Comparison of ENCODE assay signal across 15 mouse cellular contexts in the genomic region with DNA sequence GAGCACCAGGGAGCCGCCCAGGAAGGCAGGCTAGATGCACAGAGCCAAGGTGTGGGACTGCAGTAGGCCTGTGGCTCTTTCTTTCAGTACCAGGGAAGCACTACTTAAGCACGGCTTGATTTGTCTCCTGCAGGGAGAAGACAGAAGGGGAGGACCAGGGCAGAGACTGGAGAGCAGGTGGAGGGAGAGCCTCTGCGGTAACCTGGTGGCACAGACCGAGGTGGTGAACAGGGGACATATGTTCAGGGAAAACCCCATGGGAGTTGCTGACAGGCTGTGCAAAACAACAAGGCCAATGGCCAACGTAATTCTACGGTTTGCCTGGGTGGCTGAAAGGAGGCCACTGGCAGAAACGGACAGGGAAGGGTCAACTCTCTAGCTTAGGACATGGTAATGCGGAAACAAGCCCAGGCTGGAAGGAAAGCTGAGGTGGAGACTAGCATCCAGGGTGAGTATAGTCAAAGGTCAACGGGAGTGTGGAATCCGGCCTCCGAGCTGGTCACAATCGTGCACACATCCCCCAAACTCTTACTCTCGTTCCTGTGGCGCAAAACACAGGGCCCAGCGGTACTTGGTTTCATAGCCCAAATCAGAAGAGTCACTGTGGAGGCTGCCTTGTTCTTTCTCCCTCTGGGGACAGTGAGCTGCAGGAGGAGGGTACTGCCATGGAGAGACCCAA. TPM values are rescaled to one million over a fixed set of nuclear protein-coding genes. Genes with fewer than 3 reads are reported as not detected.
DNase-seq lines count a peak whose midpoint lies in the region; ATAC-seq and TF ChIP-seq lines count a peak whose summit lies in the region.
"Had no signal": no experiment of that assay in that cellular context is flagged by ENCODE, and none has a peak within 500 bp of the region (broad histone marks: within the 10 kb centered on the region; RNA-seq: fewer than 3 reads in every experiment).

No protein-coding gene starts in this region.

- no peak overlapping the region for H3K9ac ChIP-seq in liver, embryonic 13.5 days

- WGBS in liver, embryonic 13.5 days (ENCODE audit: insufficient replicate concordance): 68% methylated on average over 15 of the region's 15 CpGs

- H3K9me3 ChIP-seq in liver, embryonic 13.5 days (replicated peaks): no peaks in the 10 kb centered on the region

- DNase-seq in gastrocnemius, adult 2 months: no peak
- DNase-seq in gastrocnemius, postnatal 4 days (ENCODE audit: low spot score in 2 of 2): no peak
- peak; percentile 65 for DNase-seq in adipocyte (ENCODE audit: low spot score)
- peak; percentile 79 for DNase-seq in cerebellum, adult 9-11 months
- DNase-seq in liver, embryonic 13.5 days: no peak
- DNase-seq in thymus, postnatal 4 days: no peak
- DNase-seq in layer of hippocampus, adult 8-10 months (ENCODE audit: low spot score in 2 of 2): no peak
- DNase-seq: adrenal gland, postnatal 36 days; heart, postnatal 14 days; kidney, adult 9 months had no signal

- no peak overlapping the region for H3K4me2 ChIP-seq in liver, embryonic 13.5 days

- H3K27ac ChIP-seq in gastrocnemius, adult 2 months: peak overlapping the region; percentile 16; the same call in 1 of the 2 replicates
- peak overlapping the region; percentile 50; the same call in 1 of the 2 replicates for H3K27ac ChIP-seq in liver, embryonic 13.5 days

- no peak for TF ChIP-seq CTCF in gastrocnemius, adult 2 months (IDR thresholded peaks at IDR 0.05)

- ATAC-seq in liver, embryonic 13.5 days (ENCODE audit: low read depth): no peak
- ATAC-seq in erythroid progenitor cell, adult 5-6 weeks (replicated peaks; ENCODE audit: low FRiP score, poor library complexity, severe bottlenecking): no peak

- peaks cover 7% of the 10 kb centered on the region for H3K4me1 ChIP-seq in liver, embryonic 13.5 days (replicated peaks)

- H3K27me3 ChIP-seq in liver, embryonic 13.5 days: no peaks in the 10 kb centered on the region

- 0 out of 2 replicates have a peak, but pooled peaks cover 3% of the 10 kb centered on the region for H3K36me3 ChIP-seq in liver, embryonic 13.5 days

- intact Hi-C loops in gastrocnemius, adult 2 months (cut with DNase I): loop anchor here (5.0 kb wide), 1 partner anchor 82 kb away; a partner anchor contains a TSS

- no peak overlapping the region for H3K4me3 ChIP-seq in gastrocnemius, adult 2 months
- no peak overlapping the region for H3K4me3 ChIP-seq in liver, embryonic 13.5 days (replicated peaks)

RNA-seq across cellular contexts. Expression of a gene that starts 20.7 kb away (rescaled TPM):
- 1 to 10 TPM; 3.5 to 8.5 TPM for total RNA-seq in gastrocnemius, adult 2 months (2021)
- total RNA-seq in gastrocnemius, postnatal 4 days (2021): 10 to 100 TPM; 70.2 to 71.1 TPM
- 20.9 and 23.5 TPM in 2 replicates for polyA plus RNA-seq in liver, embryonic 13.5 days (2015; fragmentation: Nextera tagmentation; extraction: Ambion mirVana)
- total RNA-seq in layer of hippocampus, adult 8-10 months (2022): 10 to 100 TPM in 3 of 4 experiments, 1 to 10 TPM in 1; 7.7 to 23.1 (median 16.0) TPM
- 2.9 and 10.8 TPM in 2 replicates for total RNA-seq in erythroid progenitor cell, adult 5-6 weeks (2015; ENCODE audit: low replicate concordance)
- total RNA-seq in erythroid progenitor cell, adult 5-6 weeks (2017; ENCODE audit: low replicate concordance): 6.0 TPM in 1 of 2 replicates, not detected in the other

RNA-seq across cellular contexts. Expression of a gene that starts 35.7 kb away (rescaled TPM):
- 1 to 10 TPM; 3.9 to 5.7 TPM for total RNA-seq in gastrocnemius, adult 2 months (2021)
- 10 to 100 TPM in 1 of 2 experiments, 1 to 10 TPM in 1; 9.9 to 10.5 TPM for total RNA-seq in gastrocnemius, postnatal 4 days (2021)
- 0.40 and 0.56 TPM in 2 replicates for polyA plus RNA-seq in liver, embryonic 13.5 days (2015; fragmentation: Nextera tagmentation; extraction: Ambion mirVana)
- 10 to 100 TPM; 59.8 to 75.9 (median 66.7) TPM for total RNA-seq in layer of hippocampus, adult 8-10 months (2022)
- 0.36 TPM in 1 of 2 replicates, not detected in the other for total RNA-seq in erythroid progenitor cell, adult 5-6 weeks (2015; ENCODE audit: low replicate concordance)
- total RNA-seq in erythroid progenitor cell, adult 5-6 weeks (2017; ENCODE audit: low replicate concordance): under 0.01 and 1.0 TPM in 2 replicates

RNA-seq across cellular contexts. Expression of a gene that starts 37.9 kb away (rescaled TPM):
- not detected for total RNA-seq in gastrocnemius, adult 2 months (2021)
- not detected for total RNA-seq in gastrocnemius, postnatal 4 days (2021)
- polyA plus RNA-seq in liver, embryonic 13.5 days (2015; fragmentation: Nextera tagmentation; extraction: Ambion mirVana): not detected in 2 replicates
- total RNA-seq in layer of hippocampus, adult 8-10 months (2022): not detected
- total RNA-seq in erythroid progenitor cell, adult 5-6 weeks (2015; ENCODE audit: low replicate concordance): not detected in 2 replicates
- not detected in 2 replicates for total RNA-seq in erythroid progenitor cell, adult 5-6 weeks (2017; ENCODE audit: low replicate concordance)
- total RNA-seq: heart, postnatal 14 days; left cerebral cortex, adult 8-10 months had no signal
- polyA plus RNA-seq: forebrain, embryonic 11.5 days; lung, embryonic 16.5 days had no signal

RNA-seq across cellular contexts. Expression of a gene that starts 38.5 kb away (rescaled TPM):
- not detected for total RNA-seq in gastrocnemius, adult 2 months (2021)
- total RNA-seq in gastrocnemius, postnatal 4 days (2021): not detected
- polyA plus RNA-seq in liver, embryonic 13.5 days (2015; fragmentation: Nextera tagmentation; extraction: Ambion mirVana): not detected in 2 replicates
- total RNA-seq in layer of hippocampus, adult 8-10 months (2022): not detected
- not detected in 2 replicates for total RNA-seq in erythroid progenitor cell, adult 5-6 weeks (2015; ENCODE audit: low replicate concordance)
- not detected in 2 replicates for total RNA-seq in erythroid progenitor cell, adult 5-6 weeks (2017; ENCODE audit: low replicate concordance)
- total RNA-seq: adrenal gland, postnatal 36 days; heart, postnatal 14 days; left cerebral cortex, adult 8-10 months had no signal
- polyA plus RNA-seq: forebrain, embryonic 11.5 days; gonadal fat pad, adult 2 months; lung, embryonic 16.5 days had no signal

RNA-seq across cellular contexts. Expression of a gene that starts 50.0 kb away (rescaled TPM):
- total RNA-seq in gastrocnemius, adult 2 months (2021): not detected
- total RNA-seq in gastrocnemius, postnatal 4 days (2021): not detected
- not detected in 2 replicates for polyA plus RNA-seq in liver, embryonic 13.5 days (2015; fragmentation: Nextera tagmentation; extraction: Ambion mirVana)
- not detected for total RNA-seq in layer of hippocampus, adult 8-10 months (2022)
- not detected in 2 replicates for total RNA-seq in erythroid progenitor cell, adult 5-6 weeks (2015; ENCODE audit: low replicate concordance)
- total RNA-seq in erythroid progenitor cell, adult 5-6 weeks (2017; ENCODE audit: low replicate concordance): not detected in 2 replicates
- total RNA-seq: adrenal gland, postnatal 36 days; heart, postnatal 14 days; left cerebral cortex, adult 8-10 months had no signal
- polyA plus RNA-seq: forebrain, embryonic 11.5 days; gonadal fat pad, adult 2 months; lung, embryonic 16.5 days had no signal

Comparison
In these comparisons a context has a peak if more than half of its experiments do, and no peak if none do; other contexts are left out.
1. DNase-seq: peak in adipocyte (single experiment) and cerebellum, adult 9-11 months (single experiment); none in gastrocnemius, adult 2 months (single experiment), gastrocnemius, postnatal 4 days (0 of 2), liver, embryonic 13.5 days (single experiment), thymus, postnatal 4 days (single experiment) and layer of hippocampus, adult 8-10 months (0 of 2).
2. RNA of a gene that starts 35.7 kb away (total RNA-seq): 59.8 to 75.9 TPM in layer of hippocampus, adult 8-10 months; 9.9 to 10.5 TPM in gastrocnemius, postnatal 4 days, 3.9 to 5.7 TPM in gastrocnemius, adult 2 months and under 0.01 to 1.0 TPM in erythroid progenitor cell, adult 5-6 weeks; every median in the first group is over 4 times any median in the second.